Mouse (Mus musculus): ENCODE measurements around the gene Ddit4. TPM values are rescaled to one million over a fixed set of nuclear protein-coding genes. Genes with fewer than 3 reads are reported as not detected.

Gene Ddit4
- total RNA-seq, 4 experiments from 2014 or later: 51.3 to 71.6 (median 61.4) TPM

DNA sequence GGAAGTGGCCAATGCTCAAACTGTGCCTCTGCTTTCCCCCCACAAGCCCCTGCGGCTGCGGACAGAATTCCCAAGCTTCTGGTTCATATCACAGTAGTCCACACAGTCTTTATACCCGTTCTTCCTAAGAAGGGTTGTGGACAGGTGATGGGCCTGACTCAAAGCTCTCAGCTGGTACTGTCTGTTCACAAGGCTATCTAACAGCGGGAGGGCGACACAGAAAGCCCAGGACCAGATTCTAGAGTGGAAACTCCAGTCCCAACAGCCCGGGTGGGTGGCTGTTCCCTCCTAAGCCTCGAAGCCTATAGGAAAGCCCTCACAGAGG is 31.2 kb downstream of the Ddit4 start:
- DNase-seq (ENCODE audit: low spot score in 2 of 2): no peak

DNA sequence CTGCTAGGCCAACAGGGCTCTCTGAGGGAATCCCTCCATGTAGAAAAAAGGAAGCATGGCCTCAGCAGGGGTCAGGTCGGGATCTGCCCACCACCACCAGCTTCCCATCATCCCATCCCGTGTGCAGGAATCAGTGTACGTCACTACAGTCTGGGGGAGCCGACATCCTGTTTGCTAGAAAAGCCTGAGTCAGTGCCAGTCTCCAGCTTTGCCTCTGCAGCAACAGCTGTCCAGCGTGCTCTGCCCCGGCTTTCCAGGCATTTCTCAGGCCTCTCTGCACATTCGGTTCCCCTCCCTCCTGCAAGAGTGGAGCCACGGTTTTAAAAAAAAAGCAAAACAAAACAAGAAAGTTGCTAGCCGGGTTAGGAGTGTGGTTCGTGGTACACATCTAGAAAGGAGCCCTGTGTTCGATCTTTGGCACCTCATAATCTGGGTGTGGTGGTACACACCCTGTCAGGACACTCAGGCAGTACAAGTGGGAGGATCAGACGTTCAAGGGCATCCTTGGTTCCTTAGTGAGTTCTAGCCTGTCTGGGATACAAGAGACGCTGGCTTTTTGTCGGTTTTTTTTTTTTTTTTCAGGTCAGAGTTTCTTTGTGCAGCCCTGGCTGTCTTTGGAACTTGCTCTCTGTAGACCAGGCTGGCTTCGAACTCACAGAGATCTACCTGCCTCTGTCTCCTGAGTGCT is 32.0 kb downstream of the Ddit4 start:
- no peak for DNase-seq (ENCODE audit: low spot score in 2 of 2)

DNA sequence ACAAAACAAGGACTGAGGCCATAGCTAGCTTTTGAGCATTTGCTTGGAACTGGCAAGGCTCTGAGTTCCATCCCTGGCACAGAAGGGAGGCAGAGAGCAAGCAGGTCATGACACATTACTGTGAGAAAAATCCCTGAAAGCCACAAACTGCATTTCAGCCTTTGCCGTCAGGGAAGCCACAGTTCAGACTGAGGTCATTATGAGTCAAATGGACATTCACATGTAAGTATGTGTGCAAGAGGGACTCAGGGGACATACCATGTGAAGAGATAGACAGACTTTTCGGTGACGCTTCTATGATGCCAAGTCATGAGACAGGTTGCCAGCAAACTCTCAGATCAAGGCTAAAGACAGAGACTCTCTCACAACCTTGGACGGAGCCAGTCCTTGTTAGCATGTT is 33.5 kb downstream of the Ddit4 start:
- DNase-seq (ENCODE audit: low spot score in 2 of 2): no peak

DNA sequence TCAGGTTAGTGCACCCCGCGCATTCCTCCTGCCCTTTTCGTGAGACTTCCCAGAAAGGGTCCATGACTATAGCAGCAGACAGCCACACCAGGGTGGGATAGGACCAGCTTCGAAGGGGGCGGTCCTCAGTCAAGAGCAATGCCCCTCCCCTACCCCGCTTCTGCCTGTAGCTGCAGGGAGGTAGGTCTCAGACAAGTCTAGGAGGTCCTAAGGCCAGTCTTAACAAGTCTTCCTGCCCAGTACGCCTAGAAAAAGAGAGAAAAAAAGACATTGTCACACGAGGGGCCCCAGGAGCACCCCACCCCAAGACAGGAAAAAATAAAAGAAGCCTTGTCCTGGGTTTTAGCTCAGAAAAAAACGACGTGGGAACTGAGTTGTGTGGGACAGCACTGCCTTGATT is 35.0 kb downstream of the Ddit4 start:
- no peak for DNase-seq (ENCODE audit: low spot score in 2 of 2)

DNA sequence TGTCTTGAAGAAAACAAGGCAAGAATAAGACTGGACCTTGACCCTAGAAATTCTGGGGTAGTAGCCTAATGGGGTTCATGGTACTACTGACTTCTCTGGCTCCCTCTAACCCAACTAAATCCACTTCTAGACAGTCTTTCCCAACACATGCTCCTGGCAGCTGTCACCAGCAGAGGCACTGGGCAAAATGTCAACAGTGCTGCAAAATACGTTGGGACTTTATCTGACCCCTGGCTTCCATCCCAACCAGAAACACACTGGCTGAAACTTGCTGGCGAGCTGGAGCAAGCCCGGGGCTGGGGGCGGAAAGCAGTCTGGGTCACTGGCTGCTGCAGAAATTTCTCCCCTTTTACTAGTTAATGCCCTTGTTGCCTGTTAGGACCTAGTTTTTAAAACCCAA is 35.5 kb downstream of the Ddit4 start:
- no peak for DNase-seq (ENCODE audit: low spot score in 2 of 2)

DNA sequence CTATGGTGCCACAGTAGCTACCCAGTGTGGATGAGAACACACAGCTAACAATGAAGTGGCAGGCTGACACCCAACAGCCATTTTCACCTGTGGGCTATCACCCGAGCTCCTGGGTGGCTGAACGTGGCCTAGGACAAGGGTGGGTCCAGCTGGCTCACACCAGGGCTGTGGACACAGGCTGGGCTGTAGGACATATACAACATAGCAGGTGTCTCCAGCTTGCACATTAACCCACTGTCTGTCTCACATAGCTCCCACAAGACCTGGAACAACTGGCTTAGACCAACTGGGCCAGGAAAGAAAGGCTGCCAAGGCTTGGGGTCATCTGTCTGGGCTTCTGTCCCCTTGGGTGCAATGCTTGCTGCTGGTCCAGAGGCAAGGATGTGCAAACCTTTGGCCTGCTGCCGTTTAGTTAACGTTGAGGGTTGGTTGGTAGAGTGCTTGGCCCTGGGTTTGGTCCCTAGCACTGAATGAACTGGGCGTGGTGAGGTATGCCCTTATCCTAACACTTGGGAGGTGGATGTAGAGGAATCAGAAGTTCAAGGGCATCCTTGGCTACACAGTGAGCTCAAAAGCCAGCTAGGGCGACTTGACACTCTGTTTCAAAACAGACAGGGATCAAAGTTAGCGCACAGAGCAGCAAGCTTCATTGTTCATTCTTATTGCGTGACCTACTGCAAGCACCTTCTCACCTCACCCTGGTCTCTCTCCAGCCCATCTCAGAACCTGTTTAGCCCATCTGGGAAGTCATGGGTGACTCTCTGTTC is 36.3 kb downstream of the Ddit4 start:
- no peak for DNase-seq (ENCODE audit: low spot score in 2 of 2)

DNA sequence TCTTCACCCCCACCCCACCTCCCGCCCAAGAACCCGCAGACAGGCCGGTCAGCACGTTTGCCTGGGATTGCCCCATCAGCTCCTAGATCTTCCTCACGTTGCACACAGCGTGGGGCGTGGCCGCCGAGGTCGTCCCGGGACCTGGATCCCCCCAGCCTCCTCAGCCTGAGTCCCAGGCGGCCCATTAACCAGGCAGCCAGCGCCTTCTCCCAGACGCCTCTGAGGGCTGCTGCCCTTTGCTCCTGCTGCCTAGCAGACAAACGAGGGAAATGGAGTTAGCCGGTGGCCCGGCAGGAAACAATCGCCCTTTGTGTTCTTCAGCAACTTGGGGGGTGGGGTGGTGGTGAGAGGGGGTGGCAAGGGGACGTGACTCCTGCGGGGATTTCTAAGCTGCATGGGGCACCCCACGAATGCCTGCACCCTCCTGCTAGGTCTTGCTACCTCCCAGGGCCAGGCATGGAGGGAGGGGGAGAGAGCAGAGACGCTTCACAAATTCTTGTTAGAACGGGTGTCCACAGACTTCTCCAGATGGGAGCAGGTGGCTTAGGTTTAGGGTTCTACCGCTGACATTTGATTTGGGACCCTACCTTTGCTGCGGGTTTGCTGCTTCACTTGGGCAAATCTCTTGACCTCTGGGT is 40.0 kb downstream of the Ddit4 start:
- no peak for DNase-seq (ENCODE audit: low spot score in 2 of 2)

DNA sequence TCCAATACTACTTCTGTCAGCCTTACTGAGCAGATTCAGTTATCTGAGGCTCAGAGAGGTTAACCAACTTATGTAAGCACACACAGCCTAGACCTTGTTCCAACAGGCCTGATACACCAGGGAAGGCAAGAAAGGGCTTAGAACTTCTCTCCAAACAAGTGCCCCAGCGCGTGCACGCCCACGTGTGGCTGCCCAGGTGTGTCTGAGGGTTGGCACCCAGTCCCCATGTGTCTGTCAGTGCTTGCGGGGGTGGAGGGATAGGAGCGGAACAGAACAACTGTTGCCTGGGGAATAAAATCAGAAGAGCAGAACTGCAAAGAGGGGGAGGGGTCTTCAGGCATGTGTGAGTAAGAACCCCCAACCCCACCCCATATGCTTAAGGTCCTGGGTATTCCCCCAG is 40.5 kb downstream of the Ddit4 start:
- no peak for DNase-seq (ENCODE audit: low spot score in 2 of 2)

DNA sequence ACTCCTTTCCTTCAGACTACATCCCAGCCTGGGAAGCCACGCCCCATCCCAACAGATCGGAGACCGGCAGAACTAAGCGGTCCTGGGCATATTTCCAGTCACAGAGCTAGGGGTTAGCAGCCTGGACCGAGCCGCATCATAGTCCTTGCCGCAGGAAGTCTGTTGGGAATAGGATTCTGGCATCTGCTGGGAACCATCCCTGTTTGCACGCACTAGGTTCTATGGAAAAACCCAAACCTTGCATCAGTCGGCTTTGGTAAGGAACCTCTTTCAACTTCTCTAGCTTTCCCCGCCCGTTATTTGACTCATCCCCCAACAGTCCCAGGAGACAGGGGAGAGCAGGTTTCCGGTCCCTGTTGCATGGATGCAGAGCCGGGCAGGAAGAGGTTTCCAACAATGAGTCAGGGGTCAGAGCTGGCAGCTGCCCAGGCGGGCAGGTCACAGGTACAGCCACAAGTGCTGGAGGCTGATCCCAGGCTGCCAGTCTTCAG is 42.2 kb downstream of the Ddit4 start:
- DNase-seq (ENCODE audit: low spot score in 2 of 2): no peak

DNA sequence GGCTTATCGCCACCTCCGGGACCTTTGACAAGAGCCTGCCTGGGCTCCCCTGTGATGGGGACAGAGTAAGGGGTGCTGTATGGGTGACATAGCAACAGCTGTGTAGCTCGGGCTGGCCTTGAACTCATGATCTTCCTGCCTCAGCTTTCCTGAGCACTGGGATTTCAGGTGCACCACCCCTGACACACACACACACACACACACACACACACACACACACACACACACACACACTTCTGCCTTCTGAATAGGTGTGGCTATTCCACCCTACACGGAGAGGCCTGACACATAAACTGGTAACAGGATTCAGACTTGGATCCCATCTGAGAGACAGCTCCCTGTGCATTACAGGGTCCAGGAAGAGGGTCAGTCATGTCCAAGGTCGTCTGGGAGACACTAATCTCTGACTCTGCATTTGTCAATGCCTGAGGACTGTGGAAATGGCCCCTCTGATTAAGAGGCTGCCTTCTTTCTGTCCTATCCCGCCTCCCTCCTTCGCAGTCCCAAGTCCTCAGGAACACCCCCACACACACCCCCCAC is 42.8 kb downstream of the Ddit4 start:
- no peak for DNase-seq (ENCODE audit: low spot score in 2 of 2)

DNA sequence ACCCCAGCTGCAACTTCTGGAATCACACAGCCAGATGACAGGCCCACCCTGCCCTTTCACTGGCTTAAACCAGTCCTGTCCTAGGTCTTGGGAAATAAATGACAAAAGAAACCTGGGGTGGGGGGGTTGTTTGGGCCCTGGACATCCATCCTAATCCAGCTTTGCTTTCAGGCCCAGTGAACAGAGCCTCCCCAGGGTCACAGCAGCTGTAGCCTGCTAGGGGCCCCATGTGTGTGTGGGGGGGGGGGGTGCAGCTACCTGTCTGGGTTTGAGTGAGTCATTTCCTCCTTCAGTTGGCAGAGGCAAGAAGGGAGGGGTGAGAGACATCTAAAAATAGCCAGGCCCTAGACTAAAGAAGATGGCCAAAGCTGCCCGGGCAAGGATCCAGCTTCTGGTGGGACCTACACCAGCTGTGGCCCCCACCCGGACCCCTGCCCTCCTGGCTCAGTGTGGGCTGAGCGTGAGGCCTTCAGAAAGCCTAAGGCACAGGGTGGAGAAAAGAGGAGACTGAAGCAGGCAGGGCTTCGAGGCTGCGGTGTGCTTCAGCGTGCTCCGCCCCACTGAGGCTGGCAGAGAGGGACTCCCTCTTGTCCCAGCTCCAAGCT is 43.8 kb downstream of the Ddit4 start:
- no peak for DNase-seq (ENCODE audit: low spot score in 2 of 2)

DNA sequence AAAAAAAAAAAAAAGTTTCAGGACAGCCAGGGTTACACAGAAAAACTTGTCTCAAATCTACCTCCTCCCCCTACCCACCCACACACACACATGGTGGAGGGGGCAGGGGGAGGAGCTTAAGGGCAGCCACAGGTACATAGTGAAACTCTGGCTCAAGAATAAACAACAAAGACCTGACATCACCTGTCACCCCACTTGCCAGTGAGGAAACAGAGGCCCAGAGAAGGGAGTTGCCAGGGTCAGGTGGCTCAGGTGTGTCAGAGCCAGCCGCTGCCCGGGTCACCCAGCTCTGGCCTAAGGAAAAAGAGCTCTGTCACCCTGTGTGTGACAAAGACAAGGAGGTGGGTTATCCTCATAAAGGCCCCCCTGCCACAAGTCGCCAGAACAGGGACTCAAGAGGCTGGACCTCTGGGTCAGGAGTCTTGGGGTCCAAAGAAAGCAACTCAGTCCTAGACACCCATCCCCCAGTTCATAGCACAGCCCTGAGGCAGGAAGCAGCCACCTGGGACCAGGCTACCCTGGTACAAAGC is 44.5 kb downstream of the Ddit4 start:
- no peak for DNase-seq (ENCODE audit: low spot score in 2 of 2)

DNA sequence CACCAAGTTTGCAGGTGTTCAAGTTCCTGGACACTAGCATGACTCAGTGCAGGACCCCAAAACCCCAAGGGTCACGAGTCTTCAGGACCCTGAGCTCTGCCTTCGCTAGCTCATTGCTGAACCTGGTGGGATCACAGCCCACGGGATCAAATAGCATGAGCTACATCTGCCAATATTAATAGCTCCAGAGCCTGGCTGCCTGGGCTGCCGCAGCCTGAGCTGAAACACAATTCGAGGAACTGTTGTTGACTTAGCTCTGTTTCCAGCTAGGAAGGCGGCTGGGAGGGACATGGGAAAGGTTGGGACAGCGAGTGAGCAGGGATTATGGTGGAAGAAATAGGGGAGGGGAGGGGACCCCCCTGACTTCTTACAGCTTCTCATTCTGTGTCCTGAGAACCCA is 48.5 kb downstream of the Ddit4 start:
- DNase-seq (ENCODE audit: low spot score in 2 of 2): no peak

DNA sequence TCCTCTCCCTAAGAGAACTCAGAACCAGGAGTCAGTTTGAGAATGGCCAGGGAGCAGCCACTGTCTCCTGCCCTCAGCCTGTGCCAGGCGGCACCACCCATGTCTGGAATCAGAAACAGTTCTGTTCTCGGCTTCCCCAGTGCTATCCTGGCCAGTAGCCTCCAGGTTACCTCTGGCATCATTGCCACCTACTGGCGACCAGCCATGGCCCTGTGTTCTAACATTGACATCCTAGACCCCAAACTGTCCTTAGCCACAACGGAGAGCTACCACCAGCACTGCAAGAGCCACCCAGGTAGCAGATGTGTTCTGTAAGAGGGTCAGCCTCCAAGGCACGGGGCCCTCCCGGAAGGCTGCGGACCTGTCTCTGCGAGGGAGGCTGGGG is 49.0 kb downstream of the Ddit4 start:
- no peak for DNase-seq (ENCODE audit: low spot score in 2 of 2)

DNA sequence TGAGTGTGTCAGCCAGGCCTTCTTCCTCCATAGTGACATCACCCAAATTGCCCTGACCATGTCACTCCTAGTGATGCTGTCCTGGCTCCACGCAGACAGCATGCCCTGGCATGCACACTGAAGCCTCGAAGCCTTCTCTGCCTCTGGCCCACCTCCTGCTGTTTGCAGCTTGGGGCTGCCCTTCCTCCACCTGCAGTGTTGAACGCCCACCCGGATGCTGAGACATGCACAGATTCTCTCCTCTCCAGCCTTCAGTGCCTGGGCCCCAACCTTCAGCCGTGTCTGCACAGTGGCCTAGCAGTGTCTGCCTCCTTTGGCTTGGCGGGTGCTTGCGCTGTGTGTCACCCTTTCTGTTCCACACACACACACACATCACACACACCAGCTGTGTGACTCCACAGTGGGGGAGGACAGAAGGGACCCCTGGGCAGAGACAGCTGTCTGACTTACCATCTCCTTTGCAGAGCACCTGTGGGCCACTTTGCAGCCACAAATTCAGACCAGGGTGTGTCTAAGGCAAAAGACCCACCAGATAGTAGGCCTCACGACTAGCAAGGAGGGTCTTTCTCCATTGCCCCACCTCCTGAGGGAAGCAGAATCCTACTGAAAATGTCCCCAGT is 49.5 kb downstream of the Ddit4 start:
- DNase-seq (ENCODE audit: low spot score in 2 of 2): no peak

DNA sequence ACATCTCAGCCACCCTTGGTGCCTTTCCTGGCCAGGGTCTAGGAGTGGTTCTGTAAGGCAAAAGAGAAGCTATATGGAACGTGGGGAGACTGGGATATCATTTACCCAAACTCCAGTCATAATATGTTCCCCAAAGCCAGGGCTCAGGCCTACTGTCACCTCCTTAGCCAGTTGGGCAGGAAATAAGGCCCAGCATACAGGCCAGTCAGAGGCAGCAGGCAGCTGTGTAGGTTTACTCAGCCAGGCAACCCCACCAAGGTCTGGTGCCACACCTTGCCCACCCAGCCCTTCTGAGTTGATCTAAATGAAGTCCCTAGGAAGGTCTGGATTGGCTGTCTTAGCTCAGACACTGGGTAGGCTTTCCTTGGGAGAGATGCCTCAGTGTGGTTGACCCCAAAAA is 50.2 kb downstream of the Ddit4 start:
- DNase-seq (ENCODE audit: low spot score in 2 of 2): no peak

DNA sequence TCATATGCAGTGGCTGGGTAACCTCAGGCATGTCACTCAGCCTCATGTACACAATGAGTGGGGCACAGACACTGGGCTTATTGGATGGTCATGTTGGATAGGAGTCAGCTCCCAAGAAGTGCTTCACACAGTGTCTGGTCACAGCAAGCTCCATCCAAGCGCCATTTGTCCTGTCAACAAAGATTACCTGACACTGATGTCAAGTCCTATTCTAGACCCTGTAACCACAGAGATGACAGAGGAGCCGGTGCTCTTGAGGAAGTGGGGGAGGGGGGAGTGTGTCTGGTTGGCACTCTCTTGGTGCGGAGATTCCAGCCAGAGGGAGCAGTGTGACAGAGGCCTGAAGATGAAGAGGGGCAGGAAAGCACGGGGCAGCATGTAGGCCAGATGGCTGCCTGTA is 50.7 kb downstream of the Ddit4 start:
- DNase-seq (ENCODE audit: low spot score in 2 of 2): no peak

DNA sequence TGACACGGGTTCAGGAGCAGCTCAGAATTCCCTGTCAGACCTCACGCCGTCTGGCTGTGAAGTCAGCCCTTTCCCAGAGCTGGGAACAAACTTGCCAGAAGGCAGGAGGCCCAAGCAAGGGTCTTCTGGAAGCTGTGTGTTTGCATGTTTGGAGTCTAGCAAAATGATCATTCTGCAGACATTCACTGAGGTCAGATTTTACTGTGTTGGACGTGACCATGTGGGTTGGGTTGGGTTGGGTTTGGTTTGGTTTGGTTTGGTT is 51.5 kb downstream of the Ddit4 start:
- DNase-seq (ENCODE audit: low spot score in 2 of 2): no peak

Data from layer of hippocampus, adult 8-10 months (tissue).